Mouse (Mus musculus) Patski (cell line): ENCODE measurements around the gene Gm20696. TPM values are rescaled to one million over a fixed set of nuclear protein-coding genes. Genes with fewer than 3 reads are reported as not detected.

Experiments
- ATAC-seq: fragments of 100-300 bp; one replicate; pipeline ENCODE4 v1.8.0; 2021
- CTCF ChIA-PET: fragments of 350-600 bp; sonication (Branson Sonifier 250); formaldehyde crosslinking; loops from one replicate; lab custom pipeline; 2022; ENCODE audit warnings: inconsistent platforms; lab: Charles Lee
- POLR2A ChIA-PET: fragments of 350-600 bp; sonication (Branson Sonifier 250); formaldehyde crosslinking; loops from one replicate; lab custom pipeline; 2022; ENCODE audit warnings: antibody characterized with exemption, inconsistent platforms; lab: Charles Lee
- DNase-seq: peaks from one replicate; pipeline ENCODE4 v3.0.0-alpha.2; 2011; ENCODE audit warnings: low read depth, low spot score
- H3K27me3 ChIP-seq: fragments of 371-371 bp; one replicate; pipeline ENCODE4 v1.5.1; 2021
- CTCF ChIP-seq: fragments of 100-300 bp; IDR thresholded peaks from one replicate; pipeline ENCODE4 v1.5.1; 2021
- in situ Hi-C: fragments of 300-500 bp; cut with MboI; formaldehyde crosslinking; loops from 3 replicates; pipeline ENCODE4 v1.11.1; 2018; ENCODE audit warnings: low pct_unique_long_range_greater_than_20kb, mixed read lengths
- polyA plus RNA-seq: library from polyadenylated mRNA; unstranded; gene quantifications from one replicate; pipeline ENCODE4 v1.2.3, GENCODE M21; 2021

The Gm20696 gene
- polyA plus RNA-seq, 1 experiment from 2014 or later, result 0.15 TPM

GRCm38 (mm10) chr6:99263061-99263885, 403.3 kb downstream of the Gm20696 start:
- no peaks in the 10 kb centered on the region for H3K27me3 ChIP-seq
- no peak for ATAC-seq
- POLR2A ChIA-PET, result no interaction called here
- CTCF ChIA-PET, result interaction anchor here (1.0 kb wide), 1 partner anchor 11 kb away, joined by 3 read pairs; no protein-coding TSS in a partner anchor
- in situ Hi-C loops, result no loop called here
- TF ChIP-seq CTCF, result no peak
- no peak for DNase-seq

- in situ Hi-C loops, result no loop called here
- ChIA-PET CTCF (interaction anchor here (1.4 kb wide), 1 partner anchor 28 kb away, joined by 3 read pairs; no protein-coding TSS in a partner anchor), POLR2A (no interaction called here)
- ATAC-seq (no peak), DNase-seq (no peak)
- H3K27me3 ChIP-seq, result no peaks in the 10 kb centered on the region
- no peak for TF ChIP-seq CTCF
These were observed 404.9 kb downstream of the Gm20696 start for GRCm38 (mm10) chr6:99261737-99262130.

- POLR2A ChIA-PET, result no interaction called here
- ATAC-seq, result no peak
- no peaks in the 10 kb centered on the region for H3K27me3 ChIP-seq
- in situ Hi-C loops, result no loop called here
- no peak for TF ChIP-seq CTCF
- DNase-seq, result no peak
- CTCF ChIA-PET, result interaction anchor here (1.4 kb wide), 1 partner anchor 28 kb away, joined by 3 read pairs; no protein-coding TSS in a partner anchor
These were observed 405.5 kb downstream of the Gm20696 start for GRCm38 (mm10) chr6:99260941-99261736.

- TF ChIP-seq CTCF, result no peak
- in situ Hi-C loops, result no loop called here
- ChIA-PET CTCF (no interaction called here), POLR2A (interaction anchor here (0.6 kb wide), 1 partner anchor 238 kb away, joined by 3 read pairs; no protein-coding TSS in a partner anchor)
- H3K27me3 ChIP-seq, result no peaks in the 10 kb centered on the region
- no peak for ATAC-seq
- no peak for DNase-seq
These were observed 408.3 kb downstream of the Gm20696 start for GRCm38 (mm10) chr6:99258346-99258745.

- H3K27me3 ChIP-seq, result no peaks in the 10 kb centered on the region
- ChIA-PET POLR2A (interaction anchor here (0.6 kb wide), 1 partner anchor 239 kb away, joined by 3 read pairs; no protein-coding TSS in a partner anchor), CTCF (no interaction called here)
- in situ Hi-C loops, result no loop called here
- DNase-seq (no peak), ATAC-seq (no peak)
- TF ChIP-seq CTCF, result no peak
These were observed 408.9 kb downstream of the Gm20696 start for GRCm38 (mm10) chr6:99257676-99258075.

GRCm38 (mm10) chr6:99253331-99253730, 413.3 kb downstream of the Gm20696 start:
- ATAC-seq (no peak), DNase-seq (no peak)
- in situ Hi-C loops, result no loop called here
- H3K27me3 ChIP-seq, result no peaks in the 10 kb centered on the region
- TF ChIP-seq CTCF, result no peak
- ChIA-PET CTCF (interaction anchor here (1.0 kb wide), 1 partner anchor 9 kb away, joined by 3 read pairs; no protein-coding TSS in a partner anchor), POLR2A (no interaction called here)

- no peak for ATAC-seq
- no peaks in the 10 kb centered on the region for H3K27me3 ChIP-seq
- TF ChIP-seq CTCF, result no peak
- ChIA-PET POLR2A (no interaction called here), CTCF (interaction anchor here (1.0 kb wide), 1 partner anchor 10 kb away, joined by 3 read pairs; no protein-coding TSS in a partner anchor)
- DNase-seq, result no peak
- in situ Hi-C loops, result no loop called here
These were observed 413.8 kb downstream of the Gm20696 start for GRCm38 (mm10) chr6:99252816-99253215.

GRCm38 (mm10) chr6:99251924-99252323, 414.7 kb downstream of the Gm20696 start:
- peak; percentile 26 for TF ChIP-seq CTCF
- DNase-seq (no peak), ATAC-seq (no peak)
- ChIA-PET POLR2A (no interaction called here), CTCF (interaction anchor here (1.0 kb wide), 1 partner anchor 24 kb away, joined by 3 read pairs; no protein-coding TSS in a partner anchor)
- no peaks in the 10 kb centered on the region for H3K27me3 ChIP-seq
- in situ Hi-C loops, result no loop called here

GRCm38 (mm10) chr6:99251222-99251621, 415.4 kb downstream of the Gm20696 start:
- no peak for TF ChIP-seq CTCF
- no peaks in the 10 kb centered on the region for H3K27me3 ChIP-seq
- ATAC-seq, result no peak
- in situ Hi-C loops, result no loop called here
- DNase-seq, result no peak
- ChIA-PET CTCF (interaction anchor here (0.9 to 1.0 kb wide), 2 partner anchors 13 to 23 kb away, joined by 3 read pairs; no protein-coding TSS in a partner anchor), POLR2A (no interaction called here)

GRCm38 (mm10) chr6:99249496-99250030, 417.0 kb downstream of the Gm20696 start:
- ChIA-PET CTCF (interaction anchor here (2.1 kb wide), 1 partner anchor 15 kb away, joined by 7 read pairs; no protein-coding TSS in a partner anchor), POLR2A (no interaction called here)
- no peak for ATAC-seq
- no peak for DNase-seq
- H3K27me3 ChIP-seq, result no peaks in the 10 kb centered on the region
- no peak for TF ChIP-seq CTCF
- in situ Hi-C loops, result no loop called here
